Mouse (Mus musculus): ENCODE measurements around the gene Ivd. TPM values are rescaled to one million over a fixed set of nuclear protein-coding genes. Genes with fewer than 3 reads are reported as not detected.
A peak's percentile ranks its signal among the peaks of the same experiment; 100 is the strongest.

Gene Ivd
- total and polyA plus RNA-seq, 2 experiments from 2014 or later: 92.2 to 163 TPM

GRCm38 (mm10) chr2:118918543-118918942 is 56.8 kb downstream of the Ivd start:
- peaks cover 48% of the 10 kb centered on the region for H3K36me3 ChIP-seq (replicated peaks; ENCODE audit: control insufficient read depth, insufficient read depth, low read length)
- no peak overlapping the region for H3K9ac ChIP-seq (replicated peaks; ENCODE audit: low read depth, low read length)
- no peak for ATAC-seq (ENCODE audit: insufficient read depth, low read depth)
- 31% methylated on average over 1 of the region's 1 CpGs for WGBS
- no peak for DNase-seq (ENCODE audit: low spot score)
- no peak overlapping the region for H3K4me2 ChIP-seq (ENCODE audit: low read depth, low read length)
- no peak overlapping the region for H3K27ac ChIP-seq (ENCODE audit: low read depth)
- H3K4me3 ChIP-seq (ENCODE audit: low read depth, low read length): no peak overlapping the region
- TF ChIP-seq EP300 (IDR thresholded peaks at IDR 0.05; ENCODE audit: low read depth): no peak
- no peak for TF ChIP-seq CTCF (IDR thresholded peaks at IDR 0.05; ENCODE audit: low read depth)
- H3K9me3 ChIP-seq (replicated peaks; ENCODE audit: control insufficient read depth, low read length): no peaks in the 10 kb centered on the region
- peaks cover 9% of the 10 kb centered on the region for H3K4me1 ChIP-seq (ENCODE audit: control insufficient read depth, insufficient read depth)
- no peaks in the 10 kb centered on the region for H3K27me3 ChIP-seq (ENCODE audit: control insufficient read depth, insufficient read depth, low read length)

DNA sequence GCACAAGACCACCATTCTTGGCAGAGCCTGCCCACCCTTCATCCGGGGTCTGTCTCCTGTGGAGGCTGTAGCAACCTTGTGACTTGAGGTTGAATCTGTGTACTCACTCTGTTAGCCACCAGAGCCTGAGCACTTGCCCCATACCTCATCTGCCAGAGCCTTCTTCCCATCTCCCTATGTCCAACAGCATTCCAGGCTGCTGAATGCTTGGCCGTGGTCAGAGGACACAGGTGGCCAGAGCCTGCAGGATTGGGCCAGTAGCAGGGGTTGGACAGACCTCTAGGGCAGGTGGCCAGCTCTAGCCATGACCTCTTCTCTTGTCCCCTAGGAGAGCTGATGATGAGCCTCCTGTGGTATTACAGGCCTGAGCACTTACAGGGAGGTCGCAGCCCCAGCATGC is 58.7 kb downstream of the Ivd start:
- Histone ChIP-seq H3K9ac (replicated peaks; ENCODE audit: low read depth, low read length) (no peak overlapping the region), H3K4me1 (ENCODE audit: control insufficient read depth, insufficient read depth) (no peaks in the 10 kb centered on the region), H3K4me2 (ENCODE audit: low read depth, low read length) (no peak overlapping the region), H3K36me3 (replicated peaks; ENCODE audit: control insufficient read depth, insufficient read depth, low read length) (peaks cover 48% of the 10 kb centered on the region), H3K4me3 (ENCODE audit: low read depth, low read length) (no peak overlapping the region), H3K27me3 (ENCODE audit: control insufficient read depth, insufficient read depth, low read length) (no peaks in the 10 kb centered on the region), H3K9me3 (replicated peaks; ENCODE audit: control insufficient read depth, low read length) (no peaks in the 10 kb centered on the region), H3K27ac (ENCODE audit: low read depth) (no peak overlapping the region)
- WGBS: 80% methylated on average over 3 of the region's 3 CpGs
- TF ChIP-seq CTCF (IDR thresholded peaks at IDR 0.05; ENCODE audit: low read depth): no peak
- no peak for TF ChIP-seq EP300 (IDR thresholded peaks at IDR 0.05; ENCODE audit: low read depth)
- DNase-seq (ENCODE audit: low spot score): no peak
- no peak for ATAC-seq (ENCODE audit: insufficient read depth, low read depth)

- H3K4me1 ChIP-seq (ENCODE audit: control insufficient read depth, insufficient read depth): peaks cover 11% of the 10 kb centered on the region
- H3K4me3 ChIP-seq (ENCODE audit: low read depth, low read length): peak overlapping the region; percentile 78
- H3K9me3 ChIP-seq (replicated peaks; ENCODE audit: control insufficient read depth, low read length): no peaks in the 10 kb centered on the region
- peak; percentile 59 for ATAC-seq (ENCODE audit: insufficient read depth, low read depth)
- TF ChIP-seq EP300 (IDR thresholded peaks at IDR 0.05; ENCODE audit: low read depth): no peak
- TF ChIP-seq CTCF (IDR thresholded peaks at IDR 0.05; ENCODE audit: low read depth): no peak
- H3K36me3 ChIP-seq (replicated peaks; ENCODE audit: control insufficient read depth, insufficient read depth, low read length): peaks cover 12% of the 10 kb centered on the region
- peak overlapping the region; percentile 73 for H3K9ac ChIP-seq (replicated peaks; ENCODE audit: low read depth, low read length)
- DNase-seq (ENCODE audit: low spot score): peak; percentile 37
- H3K27me3 ChIP-seq (ENCODE audit: control insufficient read depth, insufficient read depth, low read length): no peaks in the 10 kb centered on the region
- H3K27ac ChIP-seq (ENCODE audit: low read depth): peak overlapping the region; percentile 36; the same call in 1 of the 2 replicates
- H3K4me2 ChIP-seq (ENCODE audit: low read depth, low read length): peak overlapping the region; percentile 88
- WGBS: under 1% methylated on average over 6 of the region's 6 CpGs
These were observed 64.2 kb downstream of the Ivd start for GRCm38 (mm10) chr2:118925952-118926351.

DNA sequence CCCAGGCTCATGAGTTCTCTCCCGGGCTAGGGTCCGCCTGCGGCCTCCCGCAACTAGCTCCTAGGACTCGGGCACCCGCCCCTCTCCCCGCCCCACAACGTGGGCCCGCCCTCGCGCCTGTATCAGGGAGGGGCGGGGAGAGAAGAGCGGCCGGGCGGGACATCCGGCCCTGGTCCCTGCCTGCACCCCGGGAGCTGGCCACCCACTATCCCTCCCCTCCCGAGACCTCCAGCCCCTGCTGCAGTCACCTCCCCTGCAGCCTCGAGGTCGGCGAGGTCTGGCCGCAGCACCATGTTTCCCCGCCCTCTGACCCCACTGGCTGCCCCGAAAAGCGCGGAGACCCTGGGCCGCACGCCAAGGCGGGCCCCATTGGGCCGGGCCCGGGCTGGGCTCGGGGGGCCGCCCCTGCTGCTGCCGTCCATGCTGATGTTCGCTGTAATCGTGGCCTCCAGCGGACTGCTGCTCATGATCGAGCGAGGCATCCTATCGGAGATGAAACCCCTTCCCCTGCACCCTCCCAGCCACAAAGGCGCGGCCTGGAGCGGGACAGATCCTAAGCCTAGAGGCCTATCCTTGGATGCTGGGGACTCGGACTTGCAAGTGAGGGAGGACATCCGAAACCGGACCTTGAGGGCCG is 64.7 kb downstream of the Ivd start, which contains the start of gene Chst14:
Gene Chst14 (plus strand): TSS at position 136 of the 637 bp plus-strand sequence.
- Histone ChIP-seq H3K27ac (ENCODE audit: low read depth) (peak within 1 kb of the TSS; percentile 36), H3K4me2 (ENCODE audit: low read depth, low read length) (peak within 1 kb of the TSS; percentile 88), H3K27me3 (ENCODE audit: control insufficient read depth, insufficient read depth, low read length) (no peaks in the 10 kb centered on the region), H3K9ac (replicated peaks; ENCODE audit: low read depth, low read length) (peak within 1 kb of the TSS; percentile 73), H3K4me1 (ENCODE audit: control insufficient read depth, insufficient read depth) (peaks cover 11% of the 10 kb centered on the region), H3K9me3 (replicated peaks; ENCODE audit: control insufficient read depth, low read length) (no peaks in the 10 kb centered on the region), H3K36me3 (replicated peaks; ENCODE audit: control insufficient read depth, insufficient read depth, low read length) (peaks cover 9% of the 10 kb centered on the region), H3K4me3 (ENCODE audit: low read depth, low read length) (peak within 1 kb of the TSS; percentile 78)
- TF ChIP-seq CTCF (IDR thresholded peaks at IDR 0.05; ENCODE audit: low read depth) (no peak), EP300 (IDR thresholded peaks at IDR 0.05; ENCODE audit: low read depth) (no peak)
- ATAC-seq (ENCODE audit: insufficient read depth, low read depth) (peak; percentile 94), DNase-seq (ENCODE audit: low spot score) (peak; percentile 77)
- WGBS: under 1% methylated on average over 31 of the region's 47 CpGs

GRCm38 (mm10) chr2:118926998-118927739 is 65.4 kb downstream of the Ivd start:
- H3K4me2 ChIP-seq (ENCODE audit: low read depth, low read length): peak overlapping the region; percentile 88
- DNase-seq (ENCODE audit: low spot score) (no peak), ATAC-seq (ENCODE audit: insufficient read depth, low read depth) (no peak)
- TF ChIP-seq CTCF (IDR thresholded peaks at IDR 0.05; ENCODE audit: low read depth) (no peak), EP300 (IDR thresholded peaks at IDR 0.05; ENCODE audit: low read depth) (no peak)
- peaks cover 11% of the 10 kb centered on the region for H3K4me1 ChIP-seq (ENCODE audit: control insufficient read depth, insufficient read depth)
- H3K4me3 ChIP-seq (ENCODE audit: low read depth, low read length): peak overlapping the region; percentile 78
- H3K27ac ChIP-seq (ENCODE audit: low read depth): peak overlapping the region; percentile 36; the same call in 1 of the 2 replicates
- 27% methylated on average over 31 of the region's 31 CpGs for WGBS
- H3K9me3 ChIP-seq (replicated peaks; ENCODE audit: control insufficient read depth, low read length): no peaks in the 10 kb centered on the region
- H3K27me3 ChIP-seq (ENCODE audit: control insufficient read depth, insufficient read depth, low read length): no peaks in the 10 kb centered on the region
- peaks cover 7% of the 10 kb centered on the region; the same call in 1 of the 2 replicates for H3K36me3 ChIP-seq (replicated peaks; ENCODE audit: control insufficient read depth, insufficient read depth, low read length)
- peak overlapping the region; percentile 73 for H3K9ac ChIP-seq (replicated peaks; ENCODE audit: low read depth, low read length)

Other genes starting within 250 kb of the Ivd start
- gene Pak6, start 198.7 kb upstream of the Ivd start, total RNA-seq (2014; rRNA removed; ENCODE audit: low replicate concordance): 16.8 and 17.0 TPM in 2 replicates
- 7.9 and 9.0 TPM in 2 replicates for gene Pak6, start 198.7 kb upstream of the Ivd start, polyA plus RNA-seq (2015; fragmentation: Nextera tagmentation; extraction: Ambion mirVana)
- gene Ankrd63, start 158.0 kb upstream of the Ivd start, total RNA-seq (2014; rRNA removed; ENCODE audit: low replicate concordance): 7.6 and 14.3 TPM in 2 replicates
- 1.6 and 2.0 TPM in 2 replicates for gene Ankrd63, start 158.0 kb upstream of the Ivd start, polyA plus RNA-seq (2015; fragmentation: Nextera tagmentation; extraction: Ambion mirVana)
- gene Plcb2, start 133.5 kb upstream of the Ivd start, total RNA-seq (2014; rRNA removed; ENCODE audit: low replicate concordance): 1.6 and 7.6 TPM in 2 replicates
- 2.0 and 2.6 TPM in 2 replicates for gene Plcb2, start 133.5 kb upstream of the Ivd start, polyA plus RNA-seq (2015; fragmentation: Nextera tagmentation; extraction: Ambion mirVana)
- 39.4 and 44.2 TPM in 2 replicates for gene Inafm2, start 116.2 kb upstream of the Ivd start, total RNA-seq (2014; rRNA removed; ENCODE audit: low replicate concordance)
- gene Inafm2, start 116.2 kb upstream of the Ivd start, polyA plus RNA-seq (2015; fragmentation: Nextera tagmentation; extraction: Ambion mirVana): 39.9 and 48.4 TPM in 2 replicates
- gene Ccdc9b, start 99.3 kb upstream of the Ivd start, total RNA-seq (2014; rRNA removed; ENCODE audit: low replicate concordance): 5.7 and 6.8 TPM in 2 replicates
- gene Ccdc9b, start 99.3 kb upstream of the Ivd start, polyA plus RNA-seq (2015; fragmentation: Nextera tagmentation; extraction: Ambion mirVana): 3.3 and 3.4 TPM in 2 replicates
- not detected in 2 replicates for gene Phgr1, start 89.2 kb upstream of the Ivd start, total RNA-seq (2014; rRNA removed; ENCODE audit: low replicate concordance)
- gene Phgr1, start 89.2 kb upstream of the Ivd start, polyA plus RNA-seq (2015; fragmentation: Nextera tagmentation; extraction: Ambion mirVana): not detected in 2 replicates
- gene Disp2, start 82.2 kb upstream of the Ivd start, total RNA-seq (2014; rRNA removed; ENCODE audit: low replicate concordance): 0.19 and 0.38 TPM in 2 replicates
- 0.03 and 0.07 TPM in 2 replicates for gene Disp2, start 82.2 kb upstream of the Ivd start, polyA plus RNA-seq (2015; fragmentation: Nextera tagmentation; extraction: Ambion mirVana)
- 19.8 and 28.0 TPM in 2 replicates for gene Knstrn, start 48.0 kb upstream of the Ivd start, total RNA-seq (2014; rRNA removed; ENCODE audit: low replicate concordance)
- gene Knstrn, start 48.0 kb upstream of the Ivd start, polyA plus RNA-seq (2015; fragmentation: Nextera tagmentation; extraction: Ambion mirVana): 36.4 and 39.9 TPM in 2 replicates
- gene Bahd1, start 38.4 kb downstream of the Ivd start, total RNA-seq (2014; rRNA removed; ENCODE audit: low replicate concordance): 9.4 and 11.7 TPM in 2 replicates
- 1.6 and 1.9 TPM in 2 replicates for gene Bahd1, start 38.4 kb downstream of the Ivd start, polyA plus RNA-seq (2015; fragmentation: Nextera tagmentation; extraction: Ambion mirVana)
- gene Chst14, start 64.5 kb downstream of the Ivd start, total RNA-seq (2014; rRNA removed; ENCODE audit: low replicate concordance): 10.8 and 15.3 TPM in 2 replicates
- 12.8 and 14.3 TPM in 2 replicates for gene Chst14, start 64.5 kb downstream of the Ivd start, polyA plus RNA-seq (2015; fragmentation: Nextera tagmentation; extraction: Ambion mirVana)
- 14.7 and 19.1 TPM in 2 replicates for gene Ccdc32, start 167.4 kb downstream of the Ivd start, total RNA-seq (2014; rRNA removed; ENCODE audit: low replicate concordance)
- gene Ccdc32, start 167.4 kb downstream of the Ivd start, polyA plus RNA-seq (2015; fragmentation: Nextera tagmentation; extraction: Ambion mirVana): 20.7 and 21.1 TPM in 2 replicates
- gene Rpusd2, start 172.8 kb downstream of the Ivd start, total RNA-seq (2014; rRNA removed; ENCODE audit: low replicate concordance): 8.8 and 14.3 TPM in 2 replicates
- gene Rpusd2, start 172.8 kb downstream of the Ivd start, polyA plus RNA-seq (2015; fragmentation: Nextera tagmentation; extraction: Ambion mirVana): 2.6 and 3.3 TPM in 2 replicates
- gene Knl1, start 185.2 kb downstream of the Ivd start, total RNA-seq (2014; rRNA removed; ENCODE audit: low replicate concordance): 9.1 and 50.5 TPM in 2 replicates
- 12.6 and 14.5 TPM in 2 replicates for gene Knl1, start 185.2 kb downstream of the Ivd start, polyA plus RNA-seq (2015; fragmentation: Nextera tagmentation; extraction: Ambion mirVana)

Measured in heart, postnatal 0 days (tissue).